Mouse (Mus musculus): ENCODE measurements around the gene 9430097D07Rik.
A peak's percentile ranks its signal among the peaks of the same experiment; 100 is the strongest.

Gene 9430097D07Rik

DNA sequence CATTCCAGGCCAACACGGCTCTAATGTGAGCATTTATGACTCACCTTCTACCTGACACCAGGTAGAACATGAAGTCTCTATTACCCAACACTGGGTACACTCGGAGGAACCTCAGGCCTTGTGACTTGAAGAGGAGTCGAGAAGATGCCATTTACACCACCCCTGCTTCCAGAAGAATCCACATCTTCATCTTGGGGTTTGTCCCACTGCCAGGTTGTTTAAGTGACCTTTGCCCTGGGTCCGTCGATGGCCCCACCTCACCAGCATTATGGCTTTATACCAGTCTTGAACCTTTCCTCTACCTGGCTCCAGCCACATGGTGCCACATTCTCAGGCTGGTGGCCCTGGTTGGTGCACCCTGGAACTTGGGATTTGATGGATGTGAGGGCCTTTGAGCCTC is 21.8 kb upstream of the 9430097D07Rik start:
- DNase-seq (ENCODE audit: low spot score) = no peak

DNA sequence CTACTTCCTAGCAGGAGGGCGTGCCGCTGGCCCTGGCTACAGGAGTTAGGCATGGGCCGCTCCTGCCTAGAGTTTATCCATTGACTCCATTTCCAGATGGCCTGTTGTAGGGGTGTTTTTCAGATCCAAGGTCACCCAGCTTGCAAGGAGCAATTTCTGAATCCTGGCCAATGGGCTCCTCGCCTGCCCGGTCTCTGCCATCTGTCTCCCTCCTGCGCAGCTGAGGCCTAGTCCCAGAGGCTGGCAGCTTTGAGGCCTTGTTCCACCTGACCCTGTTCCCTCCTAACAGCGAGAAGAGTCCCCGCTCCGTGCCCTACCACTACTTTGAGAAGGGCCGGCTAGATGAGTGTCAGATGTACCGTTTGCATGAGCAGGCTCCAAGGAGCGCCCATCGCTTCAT is 21.2 kb upstream of the 9430097D07Rik start:
- DNase-seq (ENCODE audit: low spot score) = no peak

DNA sequence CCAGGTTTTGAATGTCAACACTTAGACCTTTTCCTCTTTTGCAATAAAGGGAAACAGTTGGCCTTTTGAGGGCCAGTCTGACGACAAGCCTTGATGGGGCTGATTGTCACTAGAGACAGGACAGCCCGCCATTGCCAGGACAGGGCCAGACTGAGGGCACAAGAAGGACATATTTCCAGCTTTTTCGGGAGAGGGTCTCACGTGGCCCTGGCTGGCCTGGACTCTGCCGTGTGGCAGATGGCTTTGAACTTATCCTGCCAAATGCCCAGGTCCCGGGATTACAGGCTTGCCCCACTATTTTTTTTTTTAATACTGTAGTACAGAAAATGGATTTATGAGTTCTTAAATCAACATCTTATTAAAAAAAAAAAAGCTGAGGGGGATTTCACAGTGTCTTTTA is 15.8 kb upstream of the 9430097D07Rik start:
- no peak for DNase-seq (ENCODE audit: low spot score)

DNA sequence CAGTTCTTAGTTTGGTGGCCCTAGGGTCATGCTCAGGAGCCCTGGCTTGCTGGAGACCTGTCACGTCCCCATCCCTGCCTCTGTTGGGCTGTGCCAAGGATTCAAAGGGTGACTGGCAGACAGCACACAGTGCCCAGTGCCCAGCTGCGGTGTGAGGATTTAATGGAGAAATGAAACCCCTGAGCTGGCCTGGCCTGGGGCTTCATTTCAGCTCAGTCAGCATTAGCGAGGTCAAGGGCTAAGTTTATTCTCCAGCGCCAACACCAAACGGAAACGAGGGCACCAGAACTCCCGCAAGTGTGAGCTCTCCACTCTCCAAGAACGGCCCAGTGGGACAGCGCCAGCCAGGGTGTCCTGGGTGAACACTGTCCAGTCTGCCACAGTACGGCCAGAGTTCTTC is 14.7 kb upstream of the 9430097D07Rik start:
- DNase-seq (ENCODE audit: low spot score) = no peak

DNA sequence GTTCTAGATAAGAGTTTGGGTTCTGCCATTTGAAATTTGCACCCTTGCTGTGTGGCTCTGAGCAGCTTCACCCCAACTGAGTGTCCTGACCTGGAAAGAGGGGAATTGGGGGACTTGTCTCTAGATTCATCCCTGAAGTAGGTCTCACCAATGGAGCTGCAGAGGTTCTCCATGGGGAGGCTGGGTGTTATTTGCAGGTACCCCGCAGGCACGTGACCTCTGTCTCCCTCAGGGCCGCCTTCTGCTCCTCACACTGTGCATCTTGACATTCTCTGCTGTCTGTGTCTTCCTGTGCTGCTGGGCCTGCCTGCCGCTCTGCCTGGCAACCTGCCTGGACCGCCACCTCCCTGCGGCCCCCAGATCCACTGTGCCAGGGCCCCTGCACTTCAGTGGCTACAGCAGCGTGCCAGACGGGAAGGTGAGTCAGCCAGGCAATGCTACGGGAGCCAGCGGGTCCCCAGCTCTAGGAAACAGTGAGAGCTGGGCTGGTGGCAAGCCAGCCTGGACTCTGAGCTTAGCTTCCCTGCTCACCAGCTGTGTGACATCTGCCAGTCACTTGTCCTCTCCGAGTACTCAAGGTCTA is 13.8 kb upstream of the 9430097D07Rik start:
- DNase-seq (ENCODE audit: low spot score) = no peak

DNA sequence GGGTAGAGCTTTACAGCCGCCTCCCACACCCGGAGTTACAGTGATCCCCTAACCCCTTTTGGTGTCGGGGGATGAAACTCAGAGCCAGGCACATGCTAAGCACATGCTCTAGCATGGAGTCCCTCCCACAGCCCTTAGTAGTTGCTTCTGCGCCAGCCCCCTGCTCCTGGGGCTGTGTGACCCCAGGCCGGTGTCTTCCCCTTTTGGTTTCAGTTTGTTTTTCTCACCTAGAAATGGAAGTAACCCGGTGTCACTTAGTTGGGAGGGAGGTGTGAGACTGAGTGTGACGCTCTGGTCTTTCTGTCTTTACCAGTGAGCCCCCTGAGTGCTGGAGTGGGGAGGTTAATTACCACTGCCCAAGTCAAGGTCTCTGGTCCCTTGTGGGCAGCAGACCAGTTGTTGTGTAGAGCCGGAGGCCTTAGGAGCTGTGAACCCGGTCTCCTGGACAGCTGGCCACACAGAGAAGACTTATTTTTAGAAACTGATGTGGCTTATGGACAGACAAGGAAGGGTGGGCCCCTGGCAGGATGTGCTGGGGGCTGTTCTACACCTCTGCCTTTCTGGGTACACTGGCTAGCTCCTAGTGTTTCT is 12.3 kb upstream of the 9430097D07Rik start:
- no peak for DNase-seq (ENCODE audit: low spot score)

DNA sequence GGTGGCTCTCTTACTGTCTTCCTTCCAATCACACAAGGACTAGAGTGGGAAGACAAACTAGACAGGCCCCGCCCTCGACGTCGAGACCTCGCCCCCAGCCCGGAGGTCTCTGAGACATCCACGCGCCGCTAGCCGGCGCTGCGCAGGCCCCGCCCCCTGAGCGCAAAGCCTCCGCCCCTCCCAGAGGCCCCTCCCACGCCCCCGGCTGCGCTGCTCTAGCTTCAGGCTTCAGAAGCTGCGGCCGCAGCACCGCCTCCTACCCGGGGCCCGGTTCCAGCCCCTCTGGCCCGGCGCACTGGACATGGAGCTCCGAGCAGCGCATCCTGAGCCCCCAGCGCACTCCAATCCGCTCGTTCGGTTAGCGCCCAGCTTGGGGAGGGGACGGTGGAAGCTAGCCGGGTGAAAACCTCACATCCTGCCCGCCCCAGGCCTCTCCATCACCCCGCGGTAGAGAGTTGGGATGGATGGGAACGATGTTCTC is 11.4 kb upstream of the 9430097D07Rik start, which contains the start of gene St6galnac4:
TSS of gene St6galnac4 (plus strand) at position 225 of the 481 bp plus-strand sequence.
- DNase-seq (ENCODE audit: low spot score) = peak; percentile 83

DNA sequence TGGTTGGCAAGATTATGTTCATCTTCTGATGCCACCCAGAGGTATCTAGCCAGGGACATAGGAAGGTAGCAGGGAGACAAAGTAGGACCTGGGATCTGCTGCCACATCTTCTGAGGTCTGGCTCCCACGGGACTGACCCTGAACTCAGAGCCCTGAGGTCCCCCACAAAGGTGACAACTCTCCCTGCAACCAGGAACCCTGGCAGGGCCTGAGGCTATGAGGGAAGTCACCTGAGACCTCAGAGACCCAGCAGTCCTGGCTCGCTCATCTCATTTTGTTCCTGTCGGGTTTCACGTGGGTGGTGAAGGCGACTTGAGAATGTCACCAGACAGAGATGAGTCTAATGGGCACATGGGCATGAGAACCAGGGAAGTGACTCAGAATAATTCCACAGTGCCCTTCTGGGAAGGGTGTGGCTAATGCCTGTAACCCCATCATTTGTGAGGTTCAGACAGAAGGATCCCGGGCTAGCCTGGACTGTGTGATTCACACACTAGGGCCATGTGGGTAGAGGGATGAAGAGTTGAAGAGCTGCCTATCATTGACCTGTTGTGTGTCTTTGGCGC is 9.7 kb upstream of the 9430097D07Rik start:
- DNase-seq (ENCODE audit: low spot score) = no peak

DNA sequence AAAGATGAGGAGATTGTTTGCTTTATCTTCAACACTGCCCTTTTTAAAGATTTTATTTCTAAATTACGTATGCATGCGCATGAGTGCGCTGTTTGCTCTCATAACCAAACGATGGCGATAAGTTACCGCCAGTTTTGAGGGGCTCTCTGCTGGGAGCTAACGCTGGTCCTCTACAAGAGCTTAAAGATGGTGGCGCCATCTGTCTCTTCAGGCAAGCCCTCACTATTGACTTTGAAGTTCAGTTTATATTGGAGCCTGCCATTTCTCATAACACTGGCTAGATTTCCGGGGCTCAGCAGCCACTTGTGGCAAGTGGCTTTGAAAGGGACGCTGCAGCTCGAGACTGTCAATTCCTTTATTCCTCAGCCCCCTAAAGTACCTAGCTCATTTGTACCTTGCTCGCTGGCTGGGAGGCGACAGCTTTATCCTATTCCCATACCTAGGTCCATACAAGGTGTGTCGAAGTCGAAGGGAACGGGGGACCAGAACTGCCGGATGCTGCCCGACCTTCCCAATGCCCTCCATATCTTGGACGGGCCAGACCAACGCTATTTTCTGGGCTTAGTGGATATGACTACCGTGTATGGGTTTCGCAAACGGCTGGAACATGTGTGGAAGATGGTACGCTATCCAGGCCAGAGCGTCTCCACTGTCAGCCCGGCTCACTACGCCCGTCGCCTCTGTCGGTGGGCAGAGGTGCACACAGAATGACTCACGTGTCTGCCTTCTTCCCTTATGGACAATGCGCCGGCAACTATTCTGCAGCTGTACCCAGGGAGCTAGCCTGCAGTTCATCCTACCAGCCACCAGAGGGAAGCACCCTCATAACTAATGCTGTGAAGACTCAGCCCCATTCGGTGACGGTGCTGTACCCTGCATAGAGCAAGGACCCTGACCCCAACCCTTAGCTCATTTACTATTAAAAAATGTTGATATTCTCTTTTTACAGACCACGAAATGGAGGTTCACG is 7.6 kb upstream of the 9430097D07Rik start:
- DNase-seq (ENCODE audit: low spot score) = peak; percentile 72

DNA sequence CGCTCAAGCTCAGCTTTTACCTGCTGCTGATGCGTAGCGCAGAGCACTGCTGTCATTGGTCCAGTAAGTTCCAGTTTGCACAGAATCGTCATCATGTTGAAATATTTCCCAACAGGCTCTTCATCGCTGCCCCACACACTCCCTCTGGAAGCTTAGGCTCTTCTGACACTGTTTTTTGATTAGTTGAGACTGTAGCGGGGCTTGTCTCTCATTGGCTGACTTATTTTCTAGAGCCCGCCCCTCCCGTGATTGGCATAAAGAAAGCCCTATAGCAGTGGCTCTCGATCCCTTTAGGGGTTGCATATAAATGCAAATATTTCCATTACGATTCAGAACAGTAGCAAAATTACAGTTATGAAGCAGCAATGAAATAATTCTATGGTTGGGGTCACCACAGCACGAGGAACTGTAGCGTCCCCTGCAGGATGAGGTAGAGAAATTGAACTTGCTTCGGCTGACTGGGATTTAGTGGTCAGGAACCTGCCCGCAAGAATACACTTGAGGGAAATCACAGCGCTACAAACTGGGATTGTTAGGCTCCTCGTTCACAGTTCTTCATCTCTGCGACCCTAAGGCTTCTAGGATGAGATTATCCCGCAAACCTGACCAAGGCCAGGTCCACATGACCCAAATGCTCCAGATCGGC is 6.1 kb upstream of the 9430097D07Rik start:
- DNase-seq (ENCODE audit: low spot score) = no peak

DNA sequence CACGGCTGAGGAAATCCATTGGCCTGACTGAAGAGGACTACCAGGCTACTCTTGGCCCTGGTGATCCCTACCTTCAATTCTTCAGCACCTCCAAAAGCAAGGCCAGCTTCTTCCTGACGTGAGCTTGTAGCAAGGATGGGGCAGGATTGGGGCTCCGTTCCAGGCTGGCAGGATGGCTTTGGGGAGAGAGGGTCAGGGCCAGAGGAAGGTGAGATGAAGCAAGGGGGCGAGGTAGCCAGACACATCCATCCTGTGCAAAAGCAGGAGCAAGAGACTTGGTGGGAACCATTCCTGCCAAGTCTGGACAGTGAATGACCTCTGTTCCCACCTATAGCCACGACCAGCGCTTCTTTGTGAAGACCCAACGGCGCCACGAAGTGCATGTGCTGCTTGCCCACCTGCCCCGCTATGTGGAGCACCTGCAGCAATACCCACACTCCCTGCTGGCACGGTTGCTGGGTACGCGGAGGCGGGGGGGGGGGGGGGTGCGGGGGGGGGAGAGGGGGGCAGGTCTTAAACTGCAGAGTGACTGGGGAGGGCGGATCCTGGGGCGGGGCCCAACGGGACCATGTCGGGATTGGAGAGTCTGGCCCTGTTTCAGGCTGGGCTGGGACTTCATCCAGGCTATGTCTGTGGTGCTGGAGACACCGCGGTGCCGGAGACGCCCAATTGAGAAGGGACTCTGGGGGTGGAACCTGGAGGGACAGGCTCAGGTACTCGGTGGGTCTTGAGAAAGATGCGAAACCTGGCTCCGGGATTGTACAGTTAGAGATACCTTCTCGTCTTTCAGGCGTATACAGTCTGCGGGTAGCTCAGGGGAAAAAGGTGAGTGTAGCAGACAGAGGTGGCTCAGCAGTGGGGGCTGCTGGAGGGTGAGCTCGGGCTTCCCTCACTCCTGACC is 2.9 kb upstream of the 9430097D07Rik start:
- no peak for DNase-seq (ENCODE audit: low spot score)

DNA sequence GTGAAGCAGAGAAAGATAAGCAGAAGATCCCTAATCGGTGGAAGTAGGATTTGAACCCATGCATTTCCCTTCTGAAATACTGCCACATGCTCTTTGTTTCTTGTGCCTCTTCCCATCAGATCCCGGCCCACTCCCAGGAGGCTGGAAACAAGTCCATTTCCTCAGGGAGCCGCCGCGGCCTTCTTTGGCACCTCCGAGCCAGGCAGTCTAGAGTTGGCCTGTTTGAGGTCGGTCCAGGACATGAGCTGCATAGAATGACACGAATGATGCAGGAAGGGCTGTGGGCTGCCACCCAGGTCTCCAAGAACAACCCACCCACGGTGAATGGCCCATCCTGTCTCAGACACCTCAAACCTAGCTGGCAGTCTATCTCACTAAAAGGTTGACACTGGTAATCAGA is 1.0 kb upstream of the 9430097D07Rik start:
- DNase-seq (ENCODE audit: low spot score) = no peak

DNA sequence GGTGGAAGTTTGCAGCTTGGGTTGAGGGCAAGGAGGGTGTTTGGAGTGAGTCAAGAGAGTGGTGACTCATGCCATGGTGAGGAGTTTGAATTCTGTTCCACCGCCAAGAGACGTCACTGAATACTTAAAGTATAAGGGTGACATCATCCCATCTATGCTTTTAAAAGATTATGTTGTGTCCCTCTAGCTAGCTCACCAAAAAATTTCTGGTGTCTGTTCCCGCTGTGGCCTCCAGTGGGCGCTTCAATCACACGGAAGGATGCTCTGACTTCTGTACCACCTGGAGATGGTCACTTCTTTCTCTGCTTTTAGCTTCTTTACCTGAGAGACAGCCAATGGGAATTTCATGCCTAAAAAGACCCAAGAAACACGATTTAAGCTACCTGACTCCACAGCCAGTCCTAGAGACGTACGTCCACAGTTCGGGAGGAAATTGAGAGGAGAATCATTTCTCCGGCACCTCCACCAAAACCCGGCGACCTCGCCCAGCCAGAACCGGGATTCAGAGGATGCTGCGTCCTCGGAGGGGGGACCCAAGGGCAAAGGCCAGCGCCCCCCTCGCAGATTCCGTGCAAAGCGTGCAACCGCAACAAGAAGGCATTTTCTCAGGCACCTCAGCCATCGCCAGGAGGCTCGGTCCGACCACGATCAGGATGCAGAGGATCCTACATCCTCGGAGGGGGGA is 441 bp downstream of the 9430097D07Rik start:
- peak; percentile 36 for DNase-seq (ENCODE audit: low spot score)

DNA sequence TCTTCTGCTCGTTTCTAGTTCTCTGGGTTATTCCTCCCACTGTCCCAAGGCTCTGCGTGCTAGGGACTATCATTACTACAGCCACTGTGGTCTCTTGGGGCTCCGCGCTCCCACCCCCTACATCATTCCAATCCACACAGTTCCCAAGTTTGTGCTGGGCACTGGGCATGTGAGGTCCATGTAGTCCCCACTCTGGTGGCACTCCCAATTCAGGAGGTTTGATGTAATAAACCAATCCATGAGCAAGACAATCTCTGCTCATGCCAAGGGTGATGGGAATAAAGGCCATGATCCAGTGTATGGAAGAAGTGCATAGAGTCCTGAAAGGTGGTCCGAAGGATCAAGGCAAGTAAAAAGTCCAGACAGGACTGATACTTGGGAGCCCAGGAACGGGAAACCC is 987 bp downstream of the 9430097D07Rik start, which contains the start of gene Pip5kl1:
TSS of gene Pip5kl1 (plus strand) at position 301 of the 400 bp plus-strand sequence.
- DNase-seq (ENCODE audit: low spot score) = no peak

DNA sequence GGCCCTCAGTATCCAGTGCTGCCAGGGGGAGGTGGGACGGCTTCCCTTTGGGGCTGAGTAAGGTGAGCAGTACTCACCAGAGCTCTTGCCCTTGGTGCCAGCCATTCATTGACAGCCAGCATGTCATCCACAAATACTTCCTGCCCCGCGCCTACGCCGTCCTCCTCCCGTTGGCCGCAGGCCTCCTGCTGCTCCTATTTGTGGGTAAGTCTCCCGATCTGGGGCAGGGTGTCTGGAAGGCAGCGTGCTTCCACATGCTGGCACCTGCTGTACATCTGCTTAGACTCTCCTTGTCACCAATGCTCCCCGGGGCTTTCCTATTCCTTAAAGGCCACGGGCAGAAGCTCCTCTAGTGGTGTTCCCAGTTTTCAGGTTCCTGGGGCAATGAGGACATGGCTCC is 3.3 kb downstream of the 9430097D07Rik start:
- DNase-seq (ENCODE audit: low spot score) = no peak

DNA sequence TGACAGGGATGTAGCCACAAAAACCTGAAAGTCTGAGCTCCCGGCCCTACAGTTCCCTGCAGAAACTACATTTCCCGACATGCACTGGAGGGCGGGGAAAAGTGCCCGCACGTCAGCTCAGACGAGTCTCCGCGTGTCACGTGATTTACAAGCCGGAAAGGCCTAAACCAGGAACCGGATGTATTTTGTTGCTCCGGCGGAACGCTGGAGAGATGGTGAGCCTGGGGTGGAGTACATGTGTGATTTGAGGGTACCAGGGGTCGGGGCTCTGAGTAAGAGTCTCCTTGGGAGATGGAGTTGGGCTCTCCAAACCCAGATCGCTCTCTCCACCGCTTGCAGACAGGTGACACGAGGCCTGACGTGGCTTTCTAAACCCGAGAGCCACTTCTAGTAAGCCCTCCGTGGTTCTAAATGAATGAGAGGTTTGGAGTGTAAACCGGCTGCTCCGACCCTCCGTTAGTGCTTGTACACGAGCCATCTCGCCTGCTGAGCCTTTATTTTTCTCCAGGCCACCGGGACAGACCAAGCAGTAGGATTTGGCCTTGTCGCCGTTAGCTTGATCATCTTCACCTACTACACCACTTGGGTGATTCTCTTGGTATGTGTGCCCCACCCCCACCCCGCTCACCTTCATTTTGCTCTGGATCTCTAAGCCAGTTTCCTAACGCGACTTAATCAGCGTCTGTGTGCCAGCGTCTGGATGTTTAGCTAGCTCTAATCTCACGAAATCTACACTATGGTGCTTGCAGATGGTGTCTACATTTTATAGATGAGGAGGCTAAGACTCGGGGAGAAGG is 4.6 kb downstream of the 9430097D07Rik start, which contains the start of gene Dpm2:
TSS of gene Dpm2 (plus strand) at position 161 of the 797 bp plus-strand sequence.
- peak; percentile 78 for DNase-seq (ENCODE audit: low spot score)

DNA sequence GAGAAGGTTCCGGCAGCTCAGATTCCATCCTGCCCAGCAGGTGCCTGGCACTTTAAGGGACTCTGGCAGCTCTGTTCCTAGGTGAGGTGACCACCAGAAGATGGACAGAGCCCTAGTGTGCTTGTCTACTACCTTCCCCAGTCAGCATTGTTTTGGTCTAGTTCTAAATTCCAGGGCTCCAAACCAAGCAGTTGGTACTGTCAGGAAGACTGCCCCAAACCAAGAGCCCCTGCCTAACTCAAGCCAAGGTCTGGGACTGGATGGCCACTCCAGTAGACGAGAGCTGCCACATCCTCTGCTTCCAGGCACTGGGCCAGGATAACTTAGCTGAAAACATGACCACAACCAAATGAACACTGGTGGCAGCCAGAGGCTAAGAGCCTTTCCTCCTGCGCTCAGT is 6.5 kb downstream of the 9430097D07Rik start:
- no peak for DNase-seq (ENCODE audit: low spot score)

DNA sequence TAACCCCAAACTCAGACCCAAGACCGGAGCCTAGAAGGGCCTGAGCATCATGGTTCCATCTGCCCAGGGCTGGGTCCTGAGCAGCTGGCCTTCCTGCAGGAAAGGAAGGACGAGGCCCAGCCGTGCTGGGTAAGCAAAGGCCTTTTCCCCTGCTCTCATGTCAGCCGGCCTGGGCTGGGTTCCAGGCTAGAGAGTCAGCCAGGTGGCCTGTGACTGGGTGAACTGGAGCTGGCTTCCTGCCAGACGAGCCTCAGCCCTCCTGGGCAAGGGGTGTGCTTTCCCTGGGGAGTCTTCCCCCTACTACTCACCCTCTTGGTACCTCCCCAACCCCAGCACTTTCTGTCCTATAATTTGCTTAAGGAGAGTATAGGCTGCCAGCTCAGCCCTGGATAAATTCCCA is 7.3 kb downstream of the 9430097D07Rik start:
- DNase-seq (ENCODE audit: low spot score) = no peak

DNA sequence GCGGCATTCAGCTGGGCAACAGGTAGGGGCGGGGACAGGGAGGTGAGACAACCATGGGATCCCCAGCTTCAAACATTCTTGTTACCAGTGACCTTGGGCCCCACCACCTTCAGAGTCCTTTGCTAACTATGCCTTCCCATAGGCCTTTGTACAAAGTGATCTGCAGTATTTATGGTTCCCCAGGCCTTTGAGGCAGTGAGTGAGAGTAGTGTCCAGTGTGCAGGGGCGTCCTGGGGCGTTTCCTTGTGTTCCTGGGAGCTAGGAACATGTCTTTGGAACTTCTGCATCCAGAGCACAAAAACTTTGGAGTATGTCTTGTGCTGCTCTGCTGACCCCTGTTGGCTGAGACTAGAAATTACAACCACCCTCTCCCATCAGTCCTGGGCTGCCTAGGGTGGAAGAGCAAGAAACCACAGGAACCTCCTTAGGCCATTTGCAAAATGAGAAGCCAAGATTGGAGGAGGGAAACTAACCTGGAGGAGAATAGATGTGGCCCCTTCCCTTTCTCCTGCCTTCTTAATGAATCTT is 8.9 kb downstream of the 9430097D07Rik start:
- DNase-seq (ENCODE audit: low spot score) = peak; percentile 60

All from urinary bladder, postnatal 25 days (tissue).